Mouse (Mus musculus) hindbrain, embryonic 12.5 days (tissue): ENCODE data around the gene Itgal. TPM values are rescaled to one million over a fixed set of nuclear protein-coding genes. Genes with fewer than 3 reads are reported as not detected.

ENCODE experiments used
- ATAC-seq: fragments of 200-750 bp; cut with Nextera tagmentation; 2 replicates; pipeline ENCODE4 v1.8.0; 2017; ENCODE audit warnings: moderate TSS enrichment; ENCODE audit not compliant: low FRiP score
- H3K27ac ChIP-seq: fragments of 300-500 bp; sonication (generic); 2 replicates; pipeline ENCODE4 v1.5.1; 2016; ENCODE audit warnings: mild to moderate bottlenecking
- H3K27me3 ChIP-seq: fragments of 300-500 bp; sonication (generic); 2 replicates; pipeline ENCODE4 v1.6.1; 2016; ENCODE audit warnings: mild to moderate bottlenecking
- H3K36me3 ChIP-seq: fragments of 300-500 bp; sonication (generic); 2 replicates; pipeline ENCODE4 v1.6.1; 2016; ENCODE audit warnings: mild to moderate bottlenecking
- H3K4me1 ChIP-seq: fragments of 300-500 bp; sonication (generic); 2 replicates; pipeline ENCODE4 v1.6.1; 2016
- H3K4me2 ChIP-seq: fragments of 300-500 bp; sonication (generic); replicated peaks from 2 replicates; pipeline ENCODE4 v1.6.1; 2016; ENCODE audit warnings: mild to moderate bottlenecking
- H3K4me3 ChIP-seq: fragments of 300-500 bp; sonication (generic); 2 replicates; pipeline ENCODE4 v1.5.1; 2016; ENCODE audit warnings: mild to moderate bottlenecking
- H3K9ac ChIP-seq: fragments of 300-500 bp; sonication (generic); 2 replicates; pipeline ENCODE4 v1.6.1; 2016; ENCODE audit warnings: mild to moderate bottlenecking, moderate library complexity
- H3K9me3 ChIP-seq: fragments of 300-500 bp; sonication (generic); replicated peaks from 2 replicates; pipeline ENCODE4 v1.6.1; 2016; ENCODE audit warnings: mild to moderate bottlenecking
- WGBS: fragments of 180-500 bp; shearing (Covaris S2); methylation state at CpG from one replicate; pipeline ENCODE4 v1.1.7; 2016; 5-methylcytosine and 5-hydroxymethylcytosine counted together
- polyA plus RNA-seq: library from polyadenylated mRNA; unstranded; fragments of >200 nt; fragmentation: Nextera tagmentation; extraction: Ambion mirVana; gene quantifications from 2 replicates; pipeline ENCODE4 v1.2.1, GENCODE M21; 2016

The Itgal gene
- polyA plus RNA-seq, 1 experiment from 2014 or later: 0.52 TPM

DNA sequence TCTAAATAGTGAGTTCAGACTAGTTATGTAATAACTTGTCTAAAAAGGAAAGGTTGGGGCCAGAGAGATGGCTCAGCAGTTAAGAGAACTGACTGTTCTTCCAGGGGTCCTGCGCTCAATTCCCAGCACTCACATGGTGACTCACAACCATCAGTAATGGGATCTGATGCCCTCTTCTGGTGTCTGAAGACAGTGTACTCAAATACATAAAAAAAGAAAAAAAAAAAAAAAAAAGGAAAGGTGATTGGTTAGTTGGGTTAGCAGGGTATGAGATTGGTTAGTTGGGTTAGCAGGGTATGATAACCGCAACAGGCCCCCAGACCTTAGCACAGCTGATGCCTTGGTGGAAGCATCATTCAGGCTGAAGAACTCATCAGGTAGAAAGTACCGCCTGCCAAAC, 32.5 kb upstream of the Itgal start:
- Histone ChIP-seq H3K4me1 (peaks cover 17% of the 10 kb centered on the region), H3K4me3 (no peak overlapping the region), H3K36me3 (no peaks in the 10 kb centered on the region), H3K27ac (no peak overlapping the region), H3K9ac (no peak overlapping the region), H3K27me3 (no peaks in the 10 kb centered on the region), H3K4me2 (no peak overlapping the region), H3K9me3 (no peaks in the 10 kb centered on the region)
- ATAC-seq: no peak
- WGBS: 88% methylated on average over 3 of the region's 3 CpGs

DNA sequence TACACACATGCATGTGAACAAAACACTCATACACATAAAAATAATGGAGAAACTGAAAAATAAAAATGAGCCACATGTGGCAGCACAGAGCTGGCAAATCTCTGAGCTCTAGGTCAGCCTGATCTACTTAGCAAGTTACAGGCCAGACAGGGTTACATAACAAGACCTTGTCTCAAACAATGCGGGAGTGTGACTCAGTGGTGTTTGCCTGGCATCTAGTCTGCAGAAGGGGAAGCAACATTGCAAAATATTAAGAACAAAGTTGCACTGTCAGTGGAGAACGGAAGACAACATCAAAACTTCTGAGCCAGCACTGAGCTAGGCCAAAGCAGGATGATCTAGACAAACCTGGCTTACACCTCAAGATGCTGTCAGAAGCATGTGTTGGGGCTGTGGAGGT, 25.8 kb upstream of the Itgal start:
- WGBS: 91% methylated on average over 2 of the region's 2 CpGs
- ATAC-seq: no peak
- peaks cover 18% of the 10 kb centered on the region for H3K36me3 ChIP-seq
- no peak overlapping the region for H3K4me2 ChIP-seq
- no peak overlapping the region for H3K4me3 ChIP-seq
- H3K9ac ChIP-seq: no peak overlapping the region
- H3K9me3 ChIP-seq: no peaks in the 10 kb centered on the region
- H3K27me3 ChIP-seq: no peaks in the 10 kb centered on the region
- H3K4me1 ChIP-seq: peaks cover 18% of the 10 kb centered on the region
- H3K27ac ChIP-seq: no peak overlapping the region

DNA sequence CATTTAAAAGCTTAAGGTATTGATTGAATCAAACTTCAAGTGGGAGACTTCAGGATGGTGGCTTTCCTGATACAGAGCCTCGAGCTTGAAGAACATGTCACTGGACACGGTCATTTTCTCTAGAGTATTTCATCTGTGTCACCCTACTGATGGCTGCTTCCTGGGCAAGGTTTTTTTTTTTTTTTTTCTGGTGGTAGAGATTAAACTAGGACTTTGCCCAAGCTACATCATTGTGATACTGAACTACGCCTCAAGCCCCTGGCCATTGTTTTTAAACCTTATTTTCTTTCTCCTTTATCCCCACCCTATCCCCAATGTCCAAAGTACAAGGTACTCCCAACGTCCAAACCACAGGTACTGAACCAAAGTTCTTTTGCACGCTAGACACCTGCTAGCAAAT, 25.4 kb upstream of the Itgal start:
- WGBS: 91% methylated on average over 5 of the region's 5 CpGs
- Histone ChIP-seq H3K27ac (no peak overlapping the region), H3K4me3 (no peak overlapping the region), H3K27me3 (no peaks in the 10 kb centered on the region), H3K9me3 (no peaks in the 10 kb centered on the region), H3K36me3 (peaks cover 18% of the 10 kb centered on the region), H3K9ac (no peak overlapping the region), H3K4me2 (no peak overlapping the region), H3K4me1 (peaks cover 18% of the 10 kb centered on the region)
- no peak for ATAC-seq

DNA sequence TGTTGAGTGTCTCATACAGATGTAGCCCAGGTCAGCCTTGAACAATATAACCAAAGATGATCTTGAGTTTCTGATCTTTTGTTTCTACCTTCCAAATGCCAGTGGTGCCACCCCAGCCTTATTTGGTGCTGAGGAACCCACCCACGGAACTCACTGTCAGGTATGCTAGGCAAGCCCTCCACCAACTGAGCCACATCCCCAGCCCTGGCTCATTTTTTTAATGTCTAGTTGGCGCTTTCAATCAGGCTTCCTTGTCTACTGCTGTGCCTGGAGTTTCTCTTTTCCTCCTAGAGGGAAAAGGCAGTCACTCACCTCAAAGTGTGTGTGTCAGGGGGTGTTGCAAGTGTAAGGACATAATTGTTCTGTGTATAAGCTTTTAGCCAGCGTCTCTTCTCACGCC, 25.0 kb upstream of the Itgal start:
- Histone ChIP-seq H3K4me3 (no peak overlapping the region), H3K9ac (no peak overlapping the region), H3K4me2 (no peak overlapping the region), H3K27ac (no peak overlapping the region), H3K27me3 (no peaks in the 10 kb centered on the region), H3K9me3 (no peaks in the 10 kb centered on the region), H3K36me3 (peaks cover 18% of the 10 kb centered on the region), H3K4me1 (peaks cover 18% of the 10 kb centered on the region)
- WGBS: 95% methylated on average over 4 of the region's 4 CpGs
- ATAC-seq: no peak

DNA sequence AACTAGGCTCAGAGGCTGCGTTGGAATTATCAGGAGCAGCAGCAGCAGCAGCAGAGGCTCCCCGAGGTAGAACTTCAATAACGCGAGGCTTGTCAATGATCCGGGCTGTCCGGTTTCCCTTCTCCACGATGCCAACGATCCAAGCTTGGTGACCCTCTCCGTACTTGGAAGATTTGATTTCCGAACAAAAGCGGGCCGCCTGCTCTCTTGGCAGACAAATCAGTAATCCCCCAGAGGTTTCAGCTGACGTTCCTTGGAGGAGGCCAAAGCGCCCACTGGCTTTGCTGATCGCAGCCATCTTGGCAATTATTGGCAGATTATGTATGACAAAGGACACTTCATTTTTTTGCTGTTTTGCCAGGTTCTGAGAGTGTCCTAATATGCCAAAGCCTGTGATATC, 23.5 kb upstream of the Itgal start:
- H3K4me3 ChIP-seq: peak overlapping the region; percentile 76
- peak overlapping the region; percentile 94 for H3K4me2 ChIP-seq
- H3K27ac ChIP-seq: no peak overlapping the region
- H3K9ac ChIP-seq: no peak overlapping the region
- no peak for ATAC-seq
- peaks cover 18% of the 10 kb centered on the region for H3K36me3 ChIP-seq
- 93% methylated on average over 15 of the region's 15 CpGs for WGBS
- no peaks in the 10 kb centered on the region for H3K9me3 ChIP-seq
- no peaks in the 10 kb centered on the region for H3K27me3 ChIP-seq
- peaks cover 18% of the 10 kb centered on the region for H3K4me1 ChIP-seq

DNA sequence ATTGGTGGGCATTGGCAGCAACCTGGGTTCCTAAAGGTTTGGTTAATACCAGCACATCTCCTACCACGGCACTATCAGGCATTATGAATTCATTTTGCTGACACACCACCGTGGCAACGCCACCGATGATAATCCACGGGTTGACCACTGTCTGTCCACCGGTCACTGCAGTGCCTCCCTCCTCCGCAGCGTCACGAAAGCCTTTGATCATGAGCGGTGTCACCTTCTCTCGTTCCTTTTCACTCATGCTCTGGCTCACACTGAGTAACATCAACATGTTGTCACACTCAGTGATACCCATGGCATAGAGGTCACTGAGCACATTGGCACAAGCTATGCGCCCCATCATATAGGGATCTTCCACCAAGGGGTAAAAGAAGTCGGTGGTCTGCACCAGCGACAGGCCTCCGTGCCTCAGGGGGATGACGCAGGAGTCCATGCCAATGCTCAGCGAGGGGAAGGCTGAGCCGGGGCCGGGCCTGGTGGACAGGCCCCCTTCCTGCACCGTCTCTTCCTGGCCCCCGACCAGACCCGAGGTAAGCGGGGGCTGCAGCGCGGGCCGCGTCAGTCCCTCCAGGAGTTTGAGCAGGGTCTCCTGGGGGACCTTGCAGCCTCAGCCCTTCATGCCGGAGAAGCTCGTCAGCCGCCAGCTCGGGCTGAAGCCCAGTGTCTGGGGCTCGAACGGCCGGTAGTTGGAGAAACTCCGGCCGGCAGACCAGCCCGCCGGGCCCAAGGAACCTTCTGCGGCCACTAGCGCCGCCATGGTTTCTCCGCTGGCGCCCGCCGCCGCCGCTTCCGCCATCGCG, 22.7 kb upstream of the Itgal start:
- Histone ChIP-seq H3K9ac (peak overlapping the region; percentile 82), H3K4me3 (peak overlapping the region; percentile 76), H3K4me2 (peak overlapping the region; percentile 94), H3K27ac (peak overlapping the region; percentile 82), H3K9me3 (no peaks in the 10 kb centered on the region), H3K36me3 (peaks cover 18% of the 10 kb centered on the region), H3K27me3 (no peaks in the 10 kb centered on the region), H3K4me1 (peaks cover 18% of the 10 kb centered on the region)
- ATAC-seq: peak; percentile 66
- 14% methylated on average over 50 of the region's 50 CpGs for WGBS

DNA sequence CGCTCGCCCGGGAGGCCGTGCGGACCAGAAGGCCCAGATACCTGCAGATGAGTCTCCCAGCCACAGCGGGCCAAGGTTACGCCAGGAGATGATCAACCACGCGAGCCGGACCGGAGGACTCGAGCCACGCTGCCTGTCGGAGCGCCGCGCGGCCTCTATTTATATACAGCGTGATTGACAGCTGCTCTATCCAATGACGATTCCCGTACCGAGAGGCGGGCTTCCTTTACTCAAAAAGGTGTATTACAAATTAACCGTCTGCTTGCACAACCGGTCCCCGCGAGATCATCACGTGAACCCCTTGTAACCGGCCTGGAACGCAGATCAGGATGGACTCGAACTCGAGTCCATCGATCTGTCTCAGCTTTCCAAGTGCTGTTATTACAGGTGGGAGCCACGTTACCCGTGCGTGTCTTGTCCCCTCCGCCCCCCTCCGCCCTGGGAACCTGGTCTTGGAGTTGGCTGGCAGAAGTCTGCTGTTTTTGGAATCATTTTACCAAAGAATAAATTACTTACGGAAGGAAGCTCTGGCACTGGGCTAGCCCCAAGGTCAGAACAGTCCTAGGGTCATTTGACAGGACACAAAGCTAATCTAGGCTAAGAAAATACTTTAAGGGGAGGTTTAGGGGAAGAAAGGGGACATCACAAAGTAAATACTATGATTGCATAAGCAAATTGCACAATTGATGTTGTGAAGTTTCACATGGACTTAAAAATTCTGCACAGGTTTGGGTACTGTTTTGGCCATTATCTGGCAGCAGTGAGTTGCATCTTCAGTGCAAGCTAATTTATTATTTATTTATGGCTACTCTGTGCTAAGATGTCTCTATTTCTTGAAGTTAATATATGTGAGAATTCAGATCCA, 21.9 kb upstream of the Itgal start, which contains the start of gene Sephs2:
TSS of gene Sephs2 (minus strand) at position 131 of the 865 bp plus-strand sequence.
- 3% methylated on average over 39 of the region's 39 CpGs for WGBS
- Histone ChIP-seq H3K27me3 (no peaks in the 10 kb centered on the region), H3K4me3 (peak within 1 kb of the TSS; percentile 76), H3K27ac (peak within 1 kb of the TSS; percentile 82), H3K9me3 (no peaks in the 10 kb centered on the region), H3K4me1 (peaks cover 18% of the 10 kb centered on the region), H3K9ac (peak within 1 kb of the TSS; percentile 82), H3K36me3 (peaks cover 16% of the 10 kb centered on the region), H3K4me2 (peak within 1 kb of the TSS; percentile 94)
- peak; percentile 88 for ATAC-seq

DNA sequence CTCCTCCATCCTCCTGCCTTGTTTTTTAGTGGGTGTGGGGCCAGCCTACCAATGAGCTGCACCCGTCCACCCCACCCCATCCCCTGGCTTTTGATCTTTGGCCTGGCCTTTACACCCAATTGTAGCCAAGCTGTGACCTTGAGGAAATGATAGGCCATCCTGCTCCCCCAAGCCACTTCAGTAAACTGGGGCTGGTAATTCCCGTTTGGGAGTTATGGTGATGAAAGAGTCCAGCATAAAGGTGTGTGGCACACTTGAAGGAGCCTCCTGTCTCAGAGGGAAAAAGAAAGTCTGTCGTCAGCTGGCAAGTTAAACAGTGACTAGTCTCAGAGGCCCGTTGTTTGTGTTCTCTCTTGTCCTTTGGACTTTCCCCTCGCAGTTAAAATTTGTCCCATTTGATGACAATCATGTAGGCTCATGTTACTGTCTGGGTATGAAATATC, 19.5 kb upstream of the Itgal start:
- H3K4me2 ChIP-seq: no peak overlapping the region

DNA sequence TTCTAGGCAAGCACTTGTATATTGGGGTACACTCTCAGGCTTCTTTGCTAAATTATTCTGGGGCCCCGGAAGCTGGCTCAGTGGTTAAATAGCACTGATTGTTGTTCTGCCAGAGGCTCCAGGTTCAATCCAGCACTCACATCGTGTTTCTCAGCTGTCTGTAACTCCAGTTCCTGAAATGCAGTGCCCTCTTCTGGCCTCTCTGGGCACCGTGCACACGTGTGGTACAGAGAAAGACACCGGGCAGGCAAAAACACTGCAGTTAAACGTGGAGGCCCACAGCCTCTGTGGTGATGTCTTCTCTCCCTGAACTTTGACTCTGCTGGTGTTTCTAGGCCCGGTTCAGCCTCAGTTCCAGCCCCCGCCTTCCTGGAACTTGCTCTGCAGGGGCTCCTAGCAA, 17.7 kb upstream of the Itgal start:
- no peak for ATAC-seq
- H3K27me3 ChIP-seq: no peaks in the 10 kb centered on the region; the same call in 1 of the 2 replicates
- H3K27ac ChIP-seq: no peak overlapping the region
- WGBS: 20% methylated on average over 8 of the region's 8 CpGs
- no peak overlapping the region for H3K4me3 ChIP-seq
- H3K9ac ChIP-seq: no peak overlapping the region
- peaks cover 4% of the 10 kb centered on the region for H3K4me1 ChIP-seq
- H3K4me2 ChIP-seq: no peak overlapping the region
- H3K9me3 ChIP-seq: no peaks in the 10 kb centered on the region
- no peaks in the 10 kb centered on the region for H3K36me3 ChIP-seq

More for the DNA sequence above, 19.5 kb upstream of the Itgal start:
- no peak for ATAC-seq
- Histone ChIP-seq H3K27ac (no peak overlapping the region), H3K9ac (no peak overlapping the region), H3K36me3 (0 out of 2 replicates have a peak, but pooled peaks cover 3% of the 10 kb centered on the region), H3K4me3 (no peak overlapping the region), H3K27me3 (no peaks in the 10 kb centered on the region), H3K4me1 (peaks cover 15% of the 10 kb centered on the region), H3K9me3 (no peaks in the 10 kb centered on the region)
- 67% methylated on average over 5 of the region's 5 CpGs for WGBS

DNA sequence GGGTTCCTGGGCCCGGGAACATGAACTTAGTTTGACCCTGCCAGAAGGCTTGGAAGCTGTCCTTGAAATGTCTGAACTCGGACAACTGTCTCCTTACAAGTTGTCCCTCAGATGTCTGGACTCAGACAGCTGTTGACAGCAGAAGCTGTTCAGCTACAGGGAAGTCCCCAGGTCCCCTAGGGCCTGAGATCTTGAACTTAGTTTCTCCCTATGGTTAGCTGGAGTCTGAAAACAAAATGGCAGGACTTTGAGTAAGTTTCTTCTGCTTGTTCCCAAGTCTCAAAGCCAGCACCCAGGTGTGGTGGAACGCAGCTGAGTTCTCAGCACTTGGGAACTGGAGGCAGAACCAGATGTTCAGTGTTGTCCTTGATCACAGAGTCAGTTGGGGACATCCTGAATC, 16.0 kb upstream of the Itgal start:
- Histone ChIP-seq H3K4me3 (no peak overlapping the region), H3K36me3 (no peaks in the 10 kb centered on the region), H3K4me2 (no peak overlapping the region), H3K4me1 (no peaks in the 10 kb centered on the region), H3K27ac (no peak overlapping the region), H3K9me3 (no peaks in the 10 kb centered on the region), H3K9ac (no peak overlapping the region), H3K27me3 (no peaks in the 10 kb centered on the region; the same call in 1 of the 2 replicates)
- 79% methylated on average over 3 of the region's 3 CpGs for WGBS
- ATAC-seq: no peak

DNA sequence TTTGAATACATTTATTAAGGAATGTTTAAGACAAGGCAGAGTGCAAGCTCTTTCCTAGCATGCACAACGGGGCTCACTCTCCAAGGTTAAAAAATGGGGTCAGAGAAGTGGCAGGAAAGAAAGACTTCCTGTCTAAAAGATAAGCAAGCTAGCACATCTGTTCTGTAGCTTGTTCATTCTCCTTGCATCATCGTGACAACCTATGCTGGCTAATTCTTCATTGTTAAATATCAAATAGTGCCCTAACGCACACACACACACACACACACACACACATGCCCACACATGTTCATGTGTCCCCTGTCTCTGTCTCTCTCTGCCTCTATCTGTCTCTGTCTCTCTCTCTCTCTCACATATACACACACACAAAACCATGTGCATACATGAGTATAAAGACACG, 14.9 kb upstream of the Itgal start:
- H3K36me3 ChIP-seq: no peaks in the 10 kb centered on the region
- no peaks in the 10 kb centered on the region for H3K4me1 ChIP-seq
- H3K4me2 ChIP-seq: no peak overlapping the region
- WGBS: 79% methylated on average over 4 of the region's 4 CpGs
- no peak overlapping the region for H3K4me3 ChIP-seq
- H3K9ac ChIP-seq: no peak overlapping the region
- no peak overlapping the region for H3K27ac ChIP-seq
- ATAC-seq: no peak
- H3K27me3 ChIP-seq: no peaks in the 10 kb centered on the region; the same call in 1 of the 2 replicates
- 0 out of 2 replicates have a peak, but pooled peaks cover under 1% of the 10 kb centered on the region for H3K9me3 ChIP-seq

DNA sequence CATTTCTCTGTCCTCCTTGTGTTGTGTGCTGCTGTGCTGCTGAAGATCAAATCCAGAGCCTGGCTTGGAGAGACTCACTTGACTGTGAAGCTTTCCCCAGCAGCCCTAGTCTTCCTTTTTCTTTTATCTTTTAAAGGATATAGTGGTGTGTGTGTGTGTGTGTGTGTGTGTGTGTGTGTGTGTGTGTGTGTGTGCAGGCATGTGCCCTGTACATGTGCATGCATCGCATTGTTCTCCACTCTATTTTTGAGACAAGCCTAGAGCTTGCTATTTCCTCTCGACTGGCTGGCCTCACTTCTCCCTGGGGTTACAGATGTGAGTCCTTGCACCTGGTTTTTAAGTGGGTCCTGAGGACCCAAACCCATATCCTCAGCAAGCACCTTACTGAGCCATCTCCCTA, 13.9 kb upstream of the Itgal start:
- Histone ChIP-seq H3K4me1 (no peaks in the 10 kb centered on the region), H3K36me3 (no peaks in the 10 kb centered on the region), H3K27ac (no peak overlapping the region), H3K27me3 (no peaks in the 10 kb centered on the region; the same call in 1 of the 2 replicates), H3K9ac (no peak overlapping the region), H3K4me3 (no peak overlapping the region), H3K4me2 (no peak overlapping the region), H3K9me3 (peaks cover 11% of the 10 kb centered on the region; the same call in 1 of the 2 replicates)
- 89% methylated on average over 2 of the region's 2 CpGs for WGBS
- no peak for ATAC-seq
